7 mouse cellular contexts compared by ENCODE assay signal in the genomic region with DNA sequence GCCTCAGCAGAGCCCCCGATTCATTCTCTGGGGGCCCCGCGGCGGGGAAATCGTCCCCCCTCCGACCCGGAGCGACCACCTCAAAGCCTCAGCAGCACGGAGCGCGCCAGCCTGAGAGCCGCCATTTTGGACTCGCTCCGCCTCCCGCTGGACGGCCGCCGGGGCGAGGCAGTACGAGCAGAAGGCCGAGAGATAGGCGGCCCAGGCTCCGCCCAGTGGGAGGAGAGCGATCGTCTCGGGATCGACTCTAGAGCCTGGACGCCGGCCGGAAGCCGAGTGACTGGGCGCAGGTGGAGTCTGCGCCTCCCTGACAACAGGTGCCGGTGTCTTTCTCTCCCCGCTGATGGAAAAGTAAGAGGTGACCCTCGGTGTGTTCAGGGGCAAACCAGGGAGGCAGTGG. TPM values are rescaled to one million over a fixed set of nuclear protein-coding genes. Genes with fewer than 3 reads are reported as not detected.
DNase-seq lines count a peak whose midpoint lies in the region; ATAC-seq lines count a peak whose summit lies in the region.

Gene Taf3 (minus strand): TSS at position 136 of the 400 bp plus-strand sequence.

- no peaks in the 10 kb centered on the region for H3K9me3 ChIP-seq in intestine, embryonic 16.5 days (ENCODE audit: control insufficient read depth, low read length)
- H3K9me3 ChIP-seq in midbrain, embryonic 11.5 days (ENCODE audit: control insufficient read depth, low read length): no peaks in the 10 kb centered on the region

- no peak within 1 kb of the TSS for H3K27ac ChIP-seq in intestine, embryonic 16.5 days (ENCODE audit: low read length)
- no peak within 1 kb of the TSS for H3K27ac ChIP-seq in midbrain, embryonic 11.5 days (ENCODE audit: low read depth, low read length)

- peak; percentile 89 to 90 for DNase-seq in adrenal gland, adult 18-20 months (ENCODE audit: low spot score in 2 of 2)
- DNase-seq in embryo, embryonic 11 days: peak; percentile 97
- DNase-seq in gastrocnemius, postnatal 36 days: peak; percentile 88 to 93
- DNase-seq in left cerebral cortex, postnatal 36 days (ENCODE audit: low spot score in 2 of 2): peak; percentile 92 to 93
- peak; percentile 98 for DNase-seq in midbrain, embryonic 11.5 days (ENCODE audit: low spot score, missing footprints)
- DNase-seq in skeletal muscle tissue, adult 2 months (ENCODE audit: low read depth, low spot score): peak; percentile 83

- H3K4me1 ChIP-seq in intestine, embryonic 16.5 days (ENCODE audit: control insufficient read depth, insufficient read depth, low read length): peaks cover 6% of the 10 kb centered on the region; the same call in 1 of the 2 replicates
- H3K4me1 ChIP-seq in midbrain, embryonic 11.5 days (ENCODE audit: control insufficient read depth, insufficient read depth, low read length): peaks cover 11% of the 10 kb centered on the region

- no peaks in the 10 kb centered on the region for H3K36me3 ChIP-seq in intestine, embryonic 16.5 days (ENCODE audit: control insufficient read depth, insufficient read depth, low read length)
- no peaks in the 10 kb centered on the region for H3K36me3 ChIP-seq in midbrain, embryonic 11.5 days (ENCODE audit: control insufficient read depth, insufficient read depth, low read length)

- H3K4me3 ChIP-seq in intestine, embryonic 16.5 days (ENCODE audit: low read length): peak within 1 kb of the TSS; percentile 92
- peak within 1 kb of the TSS; percentile 77 for H3K4me3 ChIP-seq in midbrain, embryonic 11.5 days (ENCODE audit: low read depth, low read length)

- peak within 1 kb of the TSS; percentile 78 for H3K4me2 ChIP-seq in intestine, embryonic 16.5 days (ENCODE audit: low read depth, low read length)
- H3K4me2 ChIP-seq in midbrain, embryonic 11.5 days: peak within 1 kb of the TSS; percentile 78

- H3K9ac ChIP-seq in intestine, embryonic 16.5 days (ENCODE audit: low read depth, low read length): peak within 1 kb of the TSS; percentile 90
- peak within 1 kb of the TSS; percentile 80 for H3K9ac ChIP-seq in midbrain, embryonic 11.5 days (ENCODE audit: low read length)

- intact Hi-C loops in gastrocnemius, postnatal 36 days (cut with DNase I): no loop called here
- intact Hi-C loops in left cerebral cortex, postnatal 36 days (cut with DNase I): no loop called here

- peak; percentile 95 for ATAC-seq in intestine, embryonic 16.5 days
- peak; percentile 95 for ATAC-seq in midbrain, embryonic 11.5 days (ENCODE audit: low FRiP score)

- WGBS in intestine, embryonic 16.5 days: under 1% methylated on average over 36 of the region's 36 CpGs
- WGBS in midbrain, embryonic 11.5 days: 0% methylated on average over 36 of the region's 36 CpGs

- no peaks in the 10 kb centered on the region for H3K27me3 ChIP-seq in intestine, embryonic 16.5 days (replicated peaks; ENCODE audit: control insufficient read depth, insufficient read depth, low read length)
- no peaks in the 10 kb centered on the region for H3K27me3 ChIP-seq in midbrain, embryonic 11.5 days (ENCODE audit: control insufficient read depth, insufficient read depth, low read length)

RNA-seq across cellular contexts. Expression of gene Taf3, which starts in this region (rescaled TPM):
- 10 to 100 TPM; 10.8 TPM for total RNA-seq in adrenal gland, adult 18-20 months (2021)
- total RNA-seq in gastrocnemius, postnatal 36 days (2021): 1 to 10 TPM; 6.3 to 7.7 TPM
- 8.9 TPM in 2 replicates for polyA plus RNA-seq in intestine, embryonic 16.5 days (2015; fragmentation: Nextera tagmentation; extraction: Ambion mirVana)
- 10 to 100 TPM; 13.0 to 17.4 TPM for total RNA-seq in left cerebral cortex, postnatal 36 days (2021)
- 17.0 and 17.7 TPM in 2 replicates for polyA plus RNA-seq in midbrain, embryonic 11.5 days (2014; fragmentation: Nextera tagmentation; extraction: Ambion mirVana)
